Mouse (Mus musculus) kidney, adult 2 months (tissue): ENCODE data around the gene Rilpl1. TPM values are rescaled to one million over a fixed set of nuclear protein-coding genes. Genes with fewer than 3 reads are reported as not detected.

ENCODE experiments used
- DNase-seq: peaks from one replicate; pipeline ENCODE4 v3.0.0; 2021
- H3K27ac ChIP-seq: fragments of 200-500 bp; 2 replicates; pipeline ENCODE4 v1.5.1; 2012; ENCODE audit warnings: low read depth, low read length, control low read depth, inconsistent platforms; ENCODE audit not compliant: insufficient read depth
- H3K27me3 ChIP-seq: fragments of 200-500 bp; replicated peaks from 2 replicates; pipeline ENCODE4 v1.6.1; 2012; ENCODE audit warnings: mild to moderate bottlenecking, moderate library complexity, low read length, inconsistent platforms; ENCODE audit not compliant: control insufficient read depth, insufficient read depth
- H3K36me3 ChIP-seq: fragments of 200-500 bp; 2 replicates; pipeline ENCODE4 v1.6.1; 2012; ENCODE audit warnings: mild to moderate bottlenecking, moderate library complexity, low read length, inconsistent platforms; ENCODE audit not compliant: control insufficient read depth, insufficient read depth
- H3K4me1 ChIP-seq: fragments of 200-500 bp; 2 replicates; pipeline ENCODE4 v1.6.1; 2011; ENCODE audit warnings: low read length; ENCODE audit not compliant: control insufficient read depth, insufficient read depth
- H3K4me3 ChIP-seq: fragments of 200-500 bp; 2 replicates; pipeline ENCODE4 v1.5.1; 2011; ENCODE audit warnings: mild to moderate bottlenecking, low read depth, low read length, control low read depth; ENCODE audit not compliant: insufficient read depth
- CTCF ChIP-seq: fragments of 200-500 bp; conservative IDR thresholded peaks from 2 replicates; pipeline ENCODE4 v1.5.1; 2011; ENCODE audit warnings: low read depth, mild to moderate bottlenecking, control low read depth, low read length, moderate library complexity, mixed read lengths; ENCODE audit not compliant: insufficient read depth, insufficient read length
- POLR2A ChIP-seq: fragments of 200-500 bp; IDR thresholded peaks from one replicate; pipeline ENCODE4 v1.6.1; 2011; ENCODE audit warnings: low read depth, low read length, control low read depth
- WGBS: fragments of 180-500 bp; shearing (Covaris S2); methylation state at CpG from one replicate; pipeline ENCODE4 v1.1.7; 2018; 5-methylcytosine and 5-hydroxymethylcytosine counted together
- polyA plus RNA-seq: library from polyadenylated mRNA; depleted of rRNA; stranded (reverse); fragments of >200 nt; gene quantifications from 2 replicates; pipeline ENCODE4 v1.2.3, GENCODE M21; 2012

The Rilpl1 gene
- polyA plus RNA-seq, 1 experiment: 12.5 TPM

GRCm38 (mm10) chr5:124492618-124493017, 38.6 kb downstream of the Rilpl1 start:
- 86% methylated on average over 4 of the region's 4 CpGs for WGBS
- H3K36me3 ChIP-seq: no peaks in the 10 kb centered on the region
- no peaks in the 10 kb centered on the region for H3K4me1 ChIP-seq
- DNase-seq: no peak
- no peaks in the 10 kb centered on the region for H3K27me3 ChIP-seq
- TF ChIP-seq CTCF: no peak
- TF ChIP-seq POLR2A: no peak
- H3K27ac ChIP-seq: no peak overlapping the region
- no peak overlapping the region for H3K4me3 ChIP-seq

GRCm38 (mm10) chr5:124491732-124492131, 39.5 kb downstream of the Rilpl1 start:
- DNase-seq: no peak
- Histone ChIP-seq H3K4me1 (no peaks in the 10 kb centered on the region), H3K4me3 (no peak overlapping the region), H3K36me3 (no peaks in the 10 kb centered on the region), H3K27me3 (no peaks in the 10 kb centered on the region), H3K27ac (no peak overlapping the region)
- 75% methylated on average over 4 of the region's 4 CpGs for WGBS
- no peak for TF ChIP-seq CTCF
- no peak for TF ChIP-seq POLR2A

GRCm38 (mm10) chr5:124488885-124489284, 42.3 kb downstream of the Rilpl1 start:
- no peak for TF ChIP-seq CTCF
- TF ChIP-seq POLR2A: no peak
- H3K36me3 ChIP-seq: no peaks in the 10 kb centered on the region
- WGBS: 80% methylated on average over 3 of the region's 3 CpGs
- no peak for DNase-seq
- H3K4me1 ChIP-seq: peaks cover 3% of the 10 kb centered on the region; the same call in 1 of the 2 replicates
- H3K27me3 ChIP-seq: no peaks in the 10 kb centered on the region
- no peak overlapping the region for H3K27ac ChIP-seq
- no peak overlapping the region for H3K4me3 ChIP-seq

GRCm38 (mm10) chr5:124485654-124486053, 45.5 kb downstream of the Rilpl1 start:
- H3K27me3 ChIP-seq: no peaks in the 10 kb centered on the region
- H3K4me3 ChIP-seq: no peak overlapping the region
- TF ChIP-seq POLR2A (no peak), CTCF (no peak)
- 54% methylated on average over 5 of the region's 5 CpGs for WGBS
- DNase-seq: peak; percentile 59
- peaks cover 3% of the 10 kb centered on the region; the same call in 1 of the 2 replicates for H3K4me1 ChIP-seq
- H3K36me3 ChIP-seq: no peaks in the 10 kb centered on the region
- peak overlapping the region; percentile 49; the same call in 1 of the 2 replicates for H3K27ac ChIP-seq

GRCm38 (mm10) chr5:124483655-124484396, 47.4 kb downstream of the Rilpl1 start:
- Histone ChIP-seq H3K27me3 (no peaks in the 10 kb centered on the region), H3K4me3 (peak overlapping the region; percentile 72), H3K36me3 (no peaks in the 10 kb centered on the region), H3K27ac (peak overlapping the region; percentile 56), H3K4me1 (peaks cover 3% of the 10 kb centered on the region; the same call in 1 of the 2 replicates)
- 6% methylated on average over 15 of the region's 15 CpGs for WGBS
- TF ChIP-seq CTCF (no peak), POLR2A (no peak)
- no peak for DNase-seq

- H3K27ac ChIP-seq: peak within 1 kb of the TSS; percentile 56
- peak within 1 kb of the TSS; percentile 72 for H3K4me3 ChIP-seq
- DNase-seq: peak; percentile 96
- WGBS: under 1% methylated on average over 48 of the region's 48 CpGs
- H3K4me1 ChIP-seq: peaks cover 3% of the 10 kb centered on the region; the same call in 1 of the 2 replicates
- TF ChIP-seq POLR2A (no peak), CTCF (no peak)
- H3K27me3 ChIP-seq: no peaks in the 10 kb centered on the region
- no peaks in the 10 kb centered on the region for H3K36me3 ChIP-seq
Measured at GRCm38 (mm10) chr5:124482966-124483654, 48.1 kb downstream of the Rilpl1 start, which contains the start of gene Snrnp35. Gene Snrnp35, plus strand, starts transcription at chr5:124483134.

GRCm38 (mm10) chr5:124482436-124482965, 48.7 kb downstream of the Rilpl1 start:
- Histone ChIP-seq H3K27ac (peak overlapping the region; percentile 56), H3K4me1 (peaks cover 3% of the 10 kb centered on the region; the same call in 1 of the 2 replicates), H3K4me3 (peak overlapping the region; percentile 60), H3K27me3 (no peaks in the 10 kb centered on the region), H3K36me3 (no peaks in the 10 kb centered on the region)
- 1% methylated on average over 13 of the region's 13 CpGs for WGBS
- DNase-seq: no peak
- no peak for TF ChIP-seq POLR2A
- no peak for TF ChIP-seq CTCF
